Mouse (Mus musculus) megakaryocyte-erythroid progenitor cell, adult 5-6 weeks (primary cell): ENCODE data around the gene Stard3. TPM values are rescaled to one million over a fixed set of nuclear protein-coding genes. Genes with fewer than 3 reads are reported as not detected.

ENCODE experiments used
- ATAC-seq: replicated peaks from 2 replicates; pipeline ENCODE4 v1.8.0; 2016; ENCODE audit warnings: mild to moderate bottlenecking, inconsistent platforms; ENCODE audit not compliant: severe bottlenecking, poor library complexity, low FRiP score, low TSS enrichment
- total RNA-seq, 2 experiments: library from RNA; stranded (forward) in 1 of 2; stranded (reverse) in 1 of 2; fragments of 200-1000, 215-1000 nt in 1 of 2; fragments of >200 nt in 1 of 2; fragmentation: Nextera tagmentation in 1 of 2; gene quantifications; 2 replicates each; pipeline ENCODE4 v1.2.3; 2014 to 2017

Gene Stard3
- total RNA-seq, 2 experiments from 2014 or later: 18.2 to 28.5 TPM

DNA sequence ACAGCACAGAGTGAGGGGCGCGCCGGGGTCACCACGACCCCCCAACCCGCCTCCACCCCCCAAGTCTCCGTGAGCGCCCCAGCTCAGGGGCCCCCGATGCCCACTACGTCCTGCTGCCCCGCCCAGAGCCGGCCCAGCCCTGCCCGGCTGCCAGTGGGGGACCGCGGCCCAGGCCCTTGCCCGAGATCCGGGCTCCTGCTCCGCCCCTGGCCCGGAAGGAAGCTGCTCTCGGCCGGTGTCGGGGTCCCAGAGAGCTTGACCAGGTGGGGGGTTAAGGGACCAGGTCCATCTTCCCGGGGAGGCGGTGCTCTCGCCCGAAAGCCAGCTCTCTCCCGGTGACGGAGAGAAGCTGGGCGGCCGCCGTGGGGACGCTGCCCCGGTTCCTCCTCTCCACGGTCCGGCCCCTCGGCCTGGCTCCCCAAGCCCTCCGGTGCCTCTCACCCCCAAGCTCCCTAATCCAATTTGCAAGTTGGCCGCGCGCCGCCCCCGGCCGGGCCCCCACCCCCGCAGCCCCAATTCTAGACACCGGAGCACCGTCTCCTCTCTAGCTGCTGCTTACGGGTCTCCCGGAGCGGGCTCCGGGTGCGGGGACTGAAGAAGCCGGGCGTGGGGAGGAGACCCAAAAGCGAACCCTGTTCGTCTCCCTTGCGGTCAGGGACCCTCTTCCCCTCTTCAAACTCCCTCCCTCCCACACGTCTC is 29.6 kb upstream of the Stard3 start:
- no peak for ATAC-seq

DNA sequence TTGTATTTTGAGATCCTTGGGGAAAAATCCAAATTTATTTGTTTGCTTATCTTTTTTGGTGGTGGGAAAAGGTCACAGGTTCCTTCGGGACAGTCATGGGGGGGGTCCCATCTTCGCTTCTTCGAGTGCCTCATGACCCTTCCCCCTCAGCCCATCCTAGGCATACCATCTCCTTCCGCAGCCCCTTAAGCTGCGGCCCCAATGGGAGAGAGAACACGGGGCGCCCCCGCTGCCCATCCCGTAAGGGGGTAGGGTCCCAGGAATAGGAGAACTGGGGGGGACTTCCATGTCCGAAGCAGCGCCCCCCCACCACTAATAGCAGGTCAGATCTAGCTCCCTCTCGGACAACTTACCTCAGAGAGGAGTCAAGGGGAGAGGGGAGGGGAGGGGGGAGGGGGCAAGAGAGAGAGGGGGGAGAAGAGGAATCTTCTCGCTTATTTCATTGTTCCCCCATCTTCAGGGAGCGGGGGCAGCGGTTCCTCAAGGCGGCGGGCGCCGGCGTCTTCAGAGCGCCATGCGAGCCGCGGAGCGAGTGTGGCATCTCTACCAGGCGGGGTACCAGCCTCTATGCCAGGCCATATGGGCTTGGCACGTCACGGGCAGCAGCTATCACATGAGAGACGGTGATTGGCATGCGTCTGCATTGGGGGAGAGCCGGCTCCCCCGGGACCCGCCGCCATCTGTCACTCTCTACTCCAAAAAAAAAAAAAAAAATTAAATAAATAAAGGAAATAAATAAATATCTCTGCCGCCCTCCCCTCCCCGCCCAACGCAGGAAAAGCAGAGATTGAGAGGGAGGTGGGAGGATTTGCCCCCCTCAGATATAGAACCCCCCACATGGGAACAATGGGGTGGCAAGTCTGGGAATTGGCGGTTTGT is 28.8 kb upstream of the Stard3 start, which contains the start of gene Neurod2:
Gene Neurod2 (minus strand): TSS at position 568 of the 879 bp plus-strand sequence.
- ATAC-seq: no peak

DNA sequence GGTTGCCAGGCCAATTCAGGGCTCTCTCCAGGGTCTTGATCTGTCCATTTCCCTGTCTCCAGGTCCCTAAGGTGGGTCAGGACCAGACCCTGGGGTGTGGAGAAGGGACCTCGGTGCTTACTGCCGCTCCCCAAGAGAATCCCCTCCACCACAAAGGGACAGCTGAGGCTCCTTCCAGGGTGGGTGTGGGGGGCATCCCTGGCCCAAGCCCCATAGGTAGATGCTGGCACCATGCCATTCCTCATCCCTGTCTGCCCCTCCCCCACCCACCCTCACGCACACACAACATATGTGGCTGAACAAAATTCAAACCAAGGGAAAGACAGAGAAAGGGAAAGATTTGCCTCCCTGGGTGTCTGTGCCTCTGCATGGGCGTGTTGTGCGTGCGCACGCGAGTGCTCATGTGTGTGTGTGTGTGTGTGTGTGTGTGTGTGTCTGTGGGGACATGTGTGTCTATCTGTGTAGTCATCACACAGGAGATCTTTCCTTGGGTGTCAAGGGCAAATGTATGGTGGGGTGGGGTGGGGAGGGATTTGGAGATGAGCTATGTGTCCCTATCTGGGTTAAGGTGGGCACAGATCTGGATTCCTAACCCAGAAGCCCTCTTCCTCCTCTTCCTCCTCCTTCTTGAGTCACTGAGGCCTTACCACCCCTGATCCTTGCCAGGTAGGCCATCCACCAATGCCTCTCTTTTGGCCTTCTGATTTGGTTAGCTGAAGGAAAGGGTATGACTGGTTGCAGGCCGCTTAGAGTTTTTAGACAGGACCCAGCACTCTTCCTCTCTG is 28.0 kb upstream of the Stard3 start:
- no peak for ATAC-seq

DNA sequence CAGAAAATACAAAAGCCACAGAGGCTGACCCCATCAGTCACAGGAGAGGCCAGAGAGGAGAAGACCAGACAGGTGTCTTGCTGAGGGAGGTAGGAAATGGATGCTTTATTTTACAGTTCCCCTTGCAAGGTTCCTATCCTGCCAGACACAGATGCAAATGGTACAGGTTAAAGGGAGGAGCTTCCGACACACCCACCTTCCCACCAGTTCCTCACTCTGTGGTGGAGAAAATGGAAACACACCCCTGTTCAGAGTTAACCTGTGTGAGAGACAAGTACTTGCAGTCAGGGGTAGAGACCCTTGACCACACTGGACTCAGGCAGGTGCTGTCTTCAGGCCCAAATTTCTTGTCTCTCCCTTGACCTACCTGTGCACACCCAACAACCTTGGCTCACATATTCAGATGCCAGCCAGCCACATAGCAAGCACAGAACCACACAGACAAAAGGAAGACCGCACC is 27.4 kb upstream of the Stard3 start:
- no peak for ATAC-seq

DNA sequence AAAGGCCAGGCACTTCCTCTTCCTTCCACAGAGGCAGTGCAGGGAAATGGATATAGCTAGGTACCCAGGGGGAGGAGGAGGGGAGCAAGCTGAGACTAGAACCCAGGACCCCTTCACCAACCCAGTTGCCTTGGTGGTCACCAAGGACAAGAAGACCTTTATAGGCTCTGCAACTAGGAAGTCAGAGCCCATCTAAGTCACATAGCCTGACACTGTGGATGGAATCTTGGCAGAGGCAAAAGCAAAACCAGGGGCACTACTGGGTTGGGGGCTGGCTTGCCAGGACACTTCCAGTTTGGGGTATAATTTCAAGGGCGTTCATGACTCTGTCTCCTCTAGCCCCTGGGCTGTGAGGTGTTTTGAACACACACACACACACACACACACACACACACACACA is 26.8 kb upstream of the Stard3 start:
- ATAC-seq: no peak

DNA sequence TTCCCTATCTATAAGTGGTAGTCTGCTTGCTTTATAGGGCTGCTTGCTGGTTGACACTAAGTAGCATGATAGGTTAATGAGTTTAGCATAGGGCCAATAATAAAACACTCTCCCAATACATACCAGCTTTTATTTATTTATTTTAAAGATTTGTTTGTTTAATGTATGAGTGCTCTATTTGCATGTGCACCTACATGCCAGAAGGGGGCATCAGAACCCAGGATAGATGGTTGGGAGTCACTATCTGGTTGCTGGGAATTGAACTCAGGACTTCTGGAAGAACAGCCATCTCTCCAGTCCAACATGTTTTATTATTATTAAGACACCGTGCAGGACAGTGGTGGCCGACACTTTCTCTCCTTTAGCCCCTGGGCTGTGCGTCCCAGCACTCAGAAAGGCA is 26.0 kb upstream of the Stard3 start:
- ATAC-seq: no peak

DNA sequence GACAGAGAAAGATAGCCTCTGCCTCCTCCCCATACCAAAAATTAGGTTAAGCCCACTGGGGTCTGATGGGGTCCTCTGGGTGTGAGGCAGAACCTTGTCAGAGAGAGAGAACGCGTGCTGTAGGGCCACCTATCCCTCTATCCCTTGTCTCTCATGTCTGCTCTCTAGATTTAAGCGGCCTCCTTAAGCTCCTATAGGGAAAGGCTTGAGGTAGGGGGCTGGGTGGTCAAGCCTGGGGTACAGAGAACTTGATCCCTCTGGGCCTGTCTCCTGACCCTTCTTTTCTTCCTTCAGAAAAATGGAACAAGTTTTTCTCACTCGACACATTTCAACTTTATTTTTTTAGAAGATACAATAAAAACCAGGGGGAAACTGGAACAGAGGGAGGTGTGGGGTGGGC is 25.3 kb upstream of the Stard3 start:
- ATAC-seq: no peak

DNA sequence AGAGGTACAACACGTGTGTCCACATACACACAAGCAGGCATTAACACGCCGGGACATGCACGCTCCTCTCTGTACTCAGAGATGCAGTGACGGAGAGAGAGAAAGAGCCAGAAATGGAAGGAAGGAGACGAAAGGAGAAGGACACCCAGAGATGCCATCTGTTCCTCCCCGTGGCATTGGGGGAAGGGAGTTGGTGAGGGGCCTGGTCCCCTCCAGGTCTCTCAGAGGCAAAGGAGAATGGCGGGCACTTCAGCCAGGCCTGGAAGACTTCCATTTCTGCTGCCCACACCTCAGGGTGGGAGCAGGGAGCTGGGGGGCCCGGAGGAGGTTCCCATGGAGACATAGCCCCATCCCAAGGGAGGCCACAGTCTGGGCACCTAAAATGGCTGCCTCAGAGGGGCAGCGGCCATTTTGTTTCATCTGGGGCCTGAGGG is 24.9 kb upstream of the Stard3 start:
- ATAC-seq: no peak

DNA sequence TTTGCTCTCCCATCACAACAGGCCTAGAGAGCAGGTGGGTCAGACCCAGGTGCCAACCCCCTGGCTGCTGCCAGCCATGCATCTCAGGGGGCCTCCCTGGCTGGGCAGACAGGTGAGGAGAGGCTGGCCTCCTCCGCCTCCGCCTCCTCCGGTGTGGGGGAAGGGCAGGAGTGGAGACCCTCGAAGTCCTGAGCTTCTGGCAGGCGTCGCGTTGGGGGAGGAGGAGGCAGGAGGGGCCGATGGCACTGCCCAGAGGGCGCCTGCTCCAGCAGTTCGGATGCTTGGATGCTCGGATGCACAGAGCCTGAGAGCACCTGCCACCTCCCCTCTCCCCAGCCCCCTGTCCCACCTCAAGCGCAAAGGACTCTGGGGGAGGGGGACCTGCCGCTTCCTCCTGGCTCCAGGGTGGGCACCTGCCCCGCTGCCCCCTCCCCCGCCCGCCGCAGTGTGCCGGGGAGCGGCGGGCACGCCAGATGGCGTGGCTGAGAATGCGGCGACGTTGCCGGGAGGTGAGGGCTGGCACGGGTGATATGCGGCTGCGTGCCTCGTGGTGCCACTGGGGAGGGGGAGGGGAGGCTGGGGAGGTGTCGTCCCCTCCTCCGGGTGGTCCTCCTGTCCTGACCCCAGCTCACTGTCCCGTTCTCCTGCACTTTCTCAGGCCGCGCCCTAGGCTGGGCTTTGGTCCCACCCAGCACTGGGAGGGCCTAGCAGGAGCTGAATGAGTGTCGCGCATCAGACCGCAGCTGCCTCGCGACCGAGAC is 24.0 kb upstream of the Stard3 start:
- ATAC-seq: no peak

DNA sequence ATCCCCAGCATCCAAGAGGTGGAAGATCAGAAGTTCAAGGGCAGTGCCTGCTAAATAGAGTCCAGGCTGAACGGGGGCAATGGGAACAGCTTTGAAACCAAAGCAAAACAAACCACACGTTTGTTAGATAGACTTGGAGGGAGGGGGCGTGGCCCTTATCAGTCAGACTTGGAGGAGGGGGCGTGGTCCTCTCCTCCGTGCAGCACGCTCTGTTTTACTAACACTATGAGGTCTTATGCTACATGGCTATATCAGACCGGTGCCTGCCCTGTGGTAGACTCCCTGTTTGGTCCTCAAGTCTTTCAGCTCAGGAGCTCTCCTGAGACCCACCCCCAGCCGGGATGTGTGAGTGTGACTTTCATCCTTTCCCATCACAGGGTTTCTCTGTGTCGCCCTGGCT is 22.9 kb upstream of the Stard3 start:
- 0 out of 2 replicates have a peak, but pooled peaks have one; percentile 38 for ATAC-seq

DNA sequence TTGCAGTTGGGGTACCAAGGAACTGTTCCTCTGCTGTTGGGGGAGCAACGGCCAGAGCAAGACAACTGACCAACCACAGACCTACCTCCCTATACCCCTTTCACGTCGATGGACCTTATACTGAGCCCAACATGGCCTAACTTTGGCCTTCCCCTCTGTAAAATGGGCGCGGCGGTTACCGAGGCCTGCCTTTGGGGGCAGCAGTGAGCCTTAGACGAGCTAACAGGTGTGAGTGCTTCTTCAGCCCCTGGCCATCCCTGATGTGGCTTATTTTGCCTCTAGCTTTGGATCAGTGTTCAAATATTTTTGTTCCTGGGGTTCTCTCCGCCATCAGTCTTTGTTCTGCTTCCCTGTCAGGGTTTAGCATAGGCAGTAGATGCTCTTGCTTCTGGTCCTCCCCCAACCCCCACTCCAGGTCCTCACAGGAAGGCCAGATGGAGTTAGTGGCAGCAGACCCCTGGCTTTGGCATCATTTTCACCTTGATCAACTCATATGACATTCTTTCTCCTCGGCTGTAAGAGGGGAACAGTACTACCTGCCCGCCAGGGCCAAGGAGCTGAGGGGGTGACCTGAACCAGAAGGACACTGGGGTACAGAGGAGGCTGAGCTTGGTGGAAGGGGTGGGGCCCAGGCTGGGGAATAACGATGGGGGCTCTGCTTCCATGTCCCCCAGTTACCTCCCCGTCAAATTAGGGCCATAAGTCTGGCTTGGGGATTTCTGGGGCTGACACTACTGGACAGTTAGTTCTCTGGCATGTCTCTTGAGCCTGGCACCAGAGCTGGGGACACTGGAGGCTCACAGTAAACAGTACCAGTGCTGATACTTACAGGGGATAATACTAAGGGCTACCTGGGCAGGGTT is 21.7 kb upstream of the Stard3 start:
- 0 out of 2 replicates have a peak, but pooled peaks have one; percentile 39 for ATAC-seq

DNA sequence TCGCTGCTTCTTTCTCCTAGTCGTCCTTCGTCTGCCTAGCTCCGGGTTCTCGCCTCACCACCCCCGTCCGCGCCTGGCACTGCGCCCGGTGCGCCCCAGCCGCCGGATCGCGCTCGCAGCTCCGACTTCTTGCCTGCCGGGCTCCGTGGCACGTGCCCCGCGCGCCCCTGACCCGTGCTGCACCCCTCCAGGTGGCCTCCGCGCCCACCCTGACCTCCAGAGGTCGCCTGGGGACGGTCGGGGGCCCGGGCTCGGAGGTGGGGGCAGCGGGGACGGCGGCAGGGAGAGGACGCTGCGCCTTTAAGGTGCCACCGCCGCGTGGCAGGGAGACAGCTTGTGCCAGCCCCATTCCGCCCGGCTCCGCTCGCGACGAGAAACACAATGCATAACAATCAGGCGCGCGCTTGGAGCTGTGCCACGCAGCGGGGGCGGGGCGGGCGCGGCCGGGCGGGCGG is 19.6 kb upstream of the Stard3 start:
- ATAC-seq: no peak

DNA sequence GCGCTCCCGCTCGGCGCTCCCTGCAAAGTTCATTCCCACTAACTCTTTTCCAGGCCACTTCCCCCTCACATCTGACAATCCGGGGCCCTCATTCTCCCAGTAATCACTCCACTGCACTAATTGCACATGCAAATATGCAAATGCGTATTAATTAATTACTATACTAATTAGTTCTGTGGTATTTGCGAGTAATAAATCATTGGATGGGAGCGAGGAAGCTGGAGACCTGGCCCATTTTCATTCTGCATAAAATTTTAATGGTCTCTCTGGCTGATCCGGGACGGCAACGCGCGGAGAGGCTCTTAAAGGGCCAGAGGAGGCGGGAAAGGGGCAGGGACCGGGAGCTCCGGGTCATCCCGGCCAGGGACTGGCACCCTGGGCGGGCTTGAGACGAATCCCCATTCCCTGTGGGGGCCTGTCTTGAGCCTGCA is 19.1 kb upstream of the Stard3 start:
- ATAC-seq: no peak

DNA sequence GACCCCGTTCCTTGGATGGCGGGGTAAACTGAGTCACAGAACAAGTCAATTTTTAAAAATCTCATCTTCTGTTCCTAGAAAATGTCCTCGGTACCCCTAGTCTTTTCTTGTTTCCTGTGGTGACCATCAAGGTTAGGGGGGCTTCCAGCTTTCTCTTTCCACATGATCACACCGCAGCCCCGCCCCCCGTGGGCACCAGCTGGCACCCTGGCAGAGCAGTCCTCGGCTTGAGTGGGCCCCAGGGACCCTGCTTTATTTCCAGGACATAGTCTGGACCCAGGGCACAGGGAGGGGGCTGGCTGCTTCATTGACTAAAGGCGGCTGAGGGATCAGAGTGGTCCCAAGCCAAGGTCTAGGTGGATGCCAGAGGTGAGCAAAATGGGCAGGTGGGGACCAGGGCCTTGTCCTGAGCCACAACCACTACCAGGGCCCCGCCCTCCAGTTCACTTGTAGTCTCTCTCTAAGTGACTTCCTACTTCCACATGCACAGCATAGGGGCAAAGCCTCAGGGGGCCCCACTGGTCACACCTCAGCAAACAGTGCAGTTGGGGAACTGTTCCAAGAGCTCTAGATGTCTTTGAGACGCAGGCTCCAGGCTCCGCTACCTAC is 18.4 kb upstream of the Stard3 start:
- ATAC-seq: no peak

DNA sequence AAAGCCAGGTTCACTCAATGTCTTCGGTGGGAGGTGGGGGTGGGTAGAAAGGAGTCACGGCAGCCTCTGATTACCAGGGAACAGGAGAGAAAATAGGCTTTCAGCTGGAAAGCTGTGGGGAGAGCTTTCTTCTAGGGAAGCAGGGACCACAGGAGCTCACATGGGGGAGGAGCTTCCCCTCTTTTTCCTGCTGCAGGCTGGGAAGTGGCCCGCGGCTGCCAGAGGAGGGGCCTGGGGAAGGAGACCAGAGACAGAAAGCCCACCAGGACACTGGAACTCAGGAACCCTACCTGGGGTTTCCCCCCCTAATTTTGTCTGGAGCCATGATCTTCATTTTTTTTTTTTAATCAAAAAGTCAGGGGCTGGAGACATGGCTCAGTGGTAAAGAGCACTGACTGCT is 17.6 kb upstream of the Stard3 start:
- ATAC-seq: no peak

DNA sequence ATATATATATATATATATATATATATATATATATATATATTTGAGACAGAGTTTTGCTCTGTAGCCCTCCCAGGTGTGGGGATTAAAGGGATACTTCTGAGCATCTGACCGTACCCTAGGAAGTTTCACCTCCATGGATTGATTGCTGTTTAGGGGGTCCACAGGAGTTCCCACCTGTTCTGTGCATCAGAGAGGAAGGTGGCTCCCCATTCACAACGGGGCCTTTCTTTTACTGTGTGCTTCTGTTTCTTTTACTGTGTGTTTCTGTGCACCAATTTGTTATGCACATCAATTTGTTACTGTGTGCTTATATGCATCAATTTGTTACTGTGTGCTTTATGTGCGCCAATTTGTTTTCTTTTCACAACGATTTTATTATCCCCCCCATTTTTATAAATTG is 17.0 kb upstream of the Stard3 start:
- ATAC-seq: no peak

DNA sequence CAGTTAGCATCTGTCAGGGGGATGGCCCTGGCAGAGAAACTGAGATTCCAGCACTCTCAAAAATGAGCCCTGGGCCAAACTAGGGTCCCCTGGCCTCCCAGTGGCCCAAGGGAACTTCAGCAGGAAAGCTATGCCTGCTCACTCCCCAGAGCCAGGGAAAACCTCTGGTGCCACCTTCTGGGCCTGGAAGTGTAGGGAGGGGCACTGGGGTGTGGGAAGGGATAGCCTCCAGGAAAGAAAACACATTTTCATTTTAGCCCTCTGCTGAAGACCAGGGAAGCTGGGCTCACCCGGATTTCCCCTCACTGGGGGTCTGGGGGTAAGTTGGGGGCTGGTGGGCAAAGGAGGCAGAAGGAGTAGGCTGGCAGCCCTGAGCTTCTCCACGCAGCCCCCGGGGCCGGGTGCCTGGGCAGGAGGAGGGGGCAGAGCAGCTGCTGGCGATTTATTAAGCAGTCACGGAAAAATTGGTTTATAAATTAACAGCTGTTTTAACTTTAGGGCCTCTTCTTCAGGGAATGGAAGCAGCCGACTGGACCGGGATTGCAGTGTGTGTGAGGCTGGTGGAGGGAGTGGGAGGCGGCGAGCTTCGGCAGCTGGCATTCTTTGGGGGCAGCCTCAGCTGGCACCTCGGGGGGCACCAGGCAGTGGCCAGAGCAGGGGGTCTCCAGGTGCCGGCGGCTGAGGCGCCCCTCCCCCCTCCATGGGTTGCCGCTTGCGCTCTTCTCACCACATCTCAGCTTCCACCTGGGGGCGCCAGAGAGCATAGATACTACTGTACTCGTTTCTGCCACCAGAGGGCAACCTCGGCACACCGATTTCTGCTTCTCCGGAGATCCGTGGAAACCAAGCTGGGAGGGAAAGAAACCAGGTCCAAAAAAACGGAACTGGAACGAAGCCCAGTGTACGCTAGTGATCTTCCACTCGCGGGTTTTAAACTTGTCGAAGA is 15.9 kb upstream of the Stard3 start:
- peak; percentile 69 for ATAC-seq
